Mouse (Mus musculus): ENCODE measurements at regions not wholly inside any gene's neighbourhood (a gene's known extent, or its start where the extent isn't known, plus 50 kb on each side); places are given as distances from the start of the nearest gene placed in this dataset.

DNA sequence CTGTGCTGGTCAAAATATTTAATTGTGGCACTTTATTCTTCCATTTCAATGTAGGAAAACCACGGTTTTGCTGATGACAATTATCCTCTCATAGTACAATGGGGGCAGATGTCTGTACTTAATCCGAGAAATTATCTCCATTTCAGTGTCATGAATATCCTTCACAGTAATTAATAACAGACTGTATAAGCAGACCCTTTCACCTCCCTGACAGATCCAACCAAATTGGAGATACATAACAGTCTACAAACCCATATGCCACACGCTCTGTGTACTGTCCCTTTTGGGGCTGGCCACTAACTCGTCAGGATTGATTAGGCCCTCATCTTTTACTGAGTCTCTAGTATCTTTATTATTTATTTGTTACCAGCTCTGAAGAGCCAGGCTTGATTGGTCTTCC lies 212.6 kb upstream of the Igfbp7 start:
- no peak for DNase-seq (ENCODE audit: low spot score)

GRCm38 (mm10) chr5:77610496-77610895 lies 202.7 kb upstream of the Igfbp7 start:
- DNase-seq (ENCODE audit: low spot score), result no peak

DNA sequence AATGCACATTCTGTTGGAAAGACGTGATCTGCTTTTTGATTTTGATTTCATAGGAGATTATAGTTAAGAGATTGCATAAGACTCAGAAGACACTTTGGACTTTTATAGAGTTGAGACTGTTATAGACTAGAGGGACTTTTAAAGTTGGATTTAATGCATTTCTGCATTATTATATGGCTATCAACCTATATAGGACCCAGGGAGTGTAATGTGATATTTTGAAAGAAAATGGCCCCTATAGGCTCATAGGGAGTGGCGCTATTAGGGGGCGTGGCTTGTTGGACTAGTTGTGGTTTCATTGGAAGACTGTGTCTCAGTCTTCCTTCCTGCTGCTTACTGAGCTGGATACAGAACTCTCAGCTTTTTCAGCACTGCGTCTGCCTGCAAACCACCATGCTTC lies 186.9 kb upstream of the Igfbp7 start:
- no peak for DNase-seq (ENCODE audit: low spot score)

DNA sequence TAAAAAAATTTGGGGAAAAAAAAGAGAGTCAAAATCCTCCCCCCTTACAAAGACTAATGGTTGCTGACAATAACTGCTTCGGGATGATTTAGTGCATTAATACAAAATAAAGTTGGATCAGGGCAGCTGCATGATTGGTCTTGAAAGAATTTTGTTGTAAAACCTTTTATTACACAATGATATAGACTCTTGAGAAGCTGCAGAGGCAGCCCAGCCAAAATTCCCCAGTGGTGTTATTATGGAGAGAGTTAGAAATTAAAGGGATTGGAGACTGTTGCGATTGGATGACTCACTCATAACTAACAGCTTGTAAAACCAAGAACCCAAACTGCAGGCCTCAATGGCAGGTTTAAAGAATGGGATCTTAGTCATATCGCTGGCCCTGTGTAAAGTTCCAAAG lies 181.4 kb upstream of the Igfbp7 start:
- no peak for DNase-seq (ENCODE audit: low spot score)

DNA sequence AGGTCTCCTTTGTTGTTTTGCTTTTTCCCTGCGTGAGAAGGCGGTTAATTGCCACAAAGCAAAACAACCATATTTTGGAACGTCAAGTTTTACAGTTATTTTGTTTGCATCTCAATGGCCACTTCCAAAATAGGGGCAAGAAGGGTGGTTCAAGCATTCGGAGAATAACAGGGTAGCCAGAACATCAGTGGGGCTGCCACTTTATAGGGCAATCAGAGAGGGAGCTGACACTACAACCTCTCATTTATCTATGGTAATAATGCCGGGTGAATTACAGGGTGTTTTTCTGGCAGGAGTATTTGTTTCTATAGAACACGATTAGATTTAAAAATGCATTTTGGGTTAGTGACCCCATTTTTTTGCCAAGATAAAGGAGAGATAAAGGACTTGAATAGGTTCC lies 173.9 kb upstream of the Igfbp7 start:
- no peak for DNase-seq (ENCODE audit: low spot score)

- no peak for DNase-seq (ENCODE audit: low spot score)
Observed at GRCm38 (mm10) chr5:77581106-77581638, 173.3 kb upstream of the Igfbp7 start.

DNA sequence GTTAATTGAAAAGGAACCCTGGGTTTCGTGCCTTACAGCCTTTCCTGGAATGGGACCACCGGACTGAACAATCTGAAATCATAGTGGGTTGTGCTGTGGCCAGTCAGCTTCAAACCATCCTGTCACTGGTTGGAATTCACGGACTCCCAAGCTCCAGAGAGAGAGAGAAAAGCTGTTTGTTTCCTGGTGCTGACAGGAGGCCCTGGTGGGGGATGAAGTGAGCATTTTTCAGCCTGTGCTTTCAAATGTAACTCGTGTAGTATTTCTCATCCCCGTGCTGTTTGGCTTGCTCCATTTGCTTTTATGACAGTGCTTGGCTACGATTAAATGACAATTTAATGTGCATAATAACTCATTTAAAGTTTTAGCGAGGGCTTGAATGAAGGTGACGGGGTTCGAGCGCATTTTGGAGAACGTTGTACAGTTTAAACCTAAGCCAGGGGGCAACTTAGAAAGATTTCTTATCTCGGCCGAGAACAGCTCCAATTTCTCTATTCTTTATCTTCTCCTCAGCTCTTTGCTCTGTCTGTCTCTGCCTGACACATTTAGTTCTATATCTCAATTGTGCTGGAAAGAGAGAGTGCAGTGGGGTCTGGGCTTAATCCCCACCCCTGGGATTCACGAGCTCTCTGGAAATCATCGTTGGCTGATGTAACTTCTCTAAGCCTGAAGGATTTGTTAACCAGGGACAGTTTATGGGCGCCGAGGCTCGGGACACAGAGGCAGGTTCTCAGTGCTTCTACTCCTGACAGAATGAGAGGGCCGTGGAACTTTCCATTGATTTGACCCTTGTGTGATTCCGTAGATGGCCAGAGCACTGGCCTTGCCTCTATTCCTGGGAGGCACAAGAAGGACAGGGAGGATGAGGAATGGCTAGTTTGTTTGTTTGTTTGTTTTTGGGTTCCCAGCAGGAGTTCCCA lies 172.2 kb upstream of the Igfbp7 start:
- no peak for DNase-seq (ENCODE audit: low spot score)

DNA sequence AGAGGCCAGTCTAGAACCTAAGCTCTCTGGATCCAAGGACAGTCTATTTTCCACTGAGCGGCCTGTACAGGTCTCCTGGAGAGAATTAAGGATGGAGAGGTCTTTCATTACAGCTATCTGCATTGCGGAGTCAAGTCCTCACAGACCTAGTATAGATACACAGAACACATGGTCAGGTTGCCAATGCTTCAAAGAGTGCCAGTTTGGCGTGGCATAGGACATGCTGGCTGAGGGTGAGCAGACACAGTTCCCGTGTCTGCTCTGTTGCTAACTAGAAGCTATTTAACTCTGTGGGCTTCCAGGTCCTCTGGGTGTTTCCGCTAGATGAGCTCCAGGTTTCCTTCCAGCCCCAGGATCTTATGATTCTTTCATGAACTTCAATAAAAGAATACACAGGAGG lies 169.0 kb upstream of the Igfbp7 start:
- no peak for DNase-seq (ENCODE audit: low spot score)

DNA sequence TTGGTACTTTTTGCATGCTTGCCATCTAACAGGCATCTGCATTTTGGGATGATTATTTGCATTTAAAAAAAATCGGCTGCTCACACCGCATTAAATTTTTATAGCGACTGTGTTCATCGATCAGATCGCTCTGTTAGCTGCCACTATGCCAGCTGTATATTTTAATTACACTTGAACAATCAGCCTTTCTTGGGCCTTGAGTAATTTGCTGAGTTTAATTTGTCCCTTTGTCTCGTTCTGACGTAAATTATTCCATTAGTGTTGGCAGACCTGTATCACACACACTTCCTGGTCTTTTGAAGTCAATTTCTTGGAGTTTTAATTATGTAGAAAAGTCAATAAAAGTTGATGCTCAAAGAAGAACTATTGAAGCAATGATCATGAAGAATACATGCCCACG lies 167.9 kb upstream of the Igfbp7 start:
- no peak for DNase-seq (ENCODE audit: low spot score)

DNA sequence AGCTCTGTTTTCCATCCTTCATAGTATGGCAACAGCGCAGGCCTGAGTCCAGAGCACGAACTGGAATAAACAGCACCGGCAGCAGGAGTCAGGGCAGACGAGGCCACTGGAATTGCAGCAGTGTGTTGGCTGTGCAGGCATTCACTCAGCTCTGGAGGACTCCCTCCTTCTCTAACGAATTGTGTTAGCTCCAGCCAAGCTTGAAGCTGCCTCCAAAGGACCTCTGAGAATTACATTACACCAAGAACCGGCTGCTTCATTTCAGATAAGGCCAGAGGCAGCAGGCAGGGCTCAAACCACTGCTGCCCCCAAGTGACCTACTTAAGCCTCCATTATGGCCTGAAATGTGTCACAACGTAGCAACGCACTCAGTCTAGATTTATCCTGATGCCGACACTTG lies 162.5 kb upstream of the Igfbp7 start:
- peak; percentile 8 for DNase-seq (ENCODE audit: low spot score)

DNA sequence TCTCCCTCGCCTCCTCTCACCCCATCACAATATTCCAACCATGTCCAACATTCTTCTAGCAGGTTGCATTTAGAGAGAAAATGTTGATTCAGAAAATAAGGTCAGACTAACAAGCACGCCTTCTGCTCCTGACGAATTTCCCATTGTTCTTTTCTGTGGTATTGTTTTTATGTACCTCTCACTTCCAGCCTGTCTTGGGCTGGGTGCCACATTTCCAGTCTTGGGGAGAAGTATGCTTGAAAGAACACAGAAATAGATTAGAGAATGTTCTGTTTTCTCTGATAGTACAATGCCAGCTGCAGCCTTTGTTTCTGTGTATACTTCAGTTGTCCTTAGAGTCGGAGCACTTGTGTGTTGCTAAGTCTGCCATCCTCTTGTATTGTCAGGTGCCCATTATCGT lies 160.3 kb upstream of the Igfbp7 start:
- peak; percentile 17 for DNase-seq (ENCODE audit: low spot score)

DNA sequence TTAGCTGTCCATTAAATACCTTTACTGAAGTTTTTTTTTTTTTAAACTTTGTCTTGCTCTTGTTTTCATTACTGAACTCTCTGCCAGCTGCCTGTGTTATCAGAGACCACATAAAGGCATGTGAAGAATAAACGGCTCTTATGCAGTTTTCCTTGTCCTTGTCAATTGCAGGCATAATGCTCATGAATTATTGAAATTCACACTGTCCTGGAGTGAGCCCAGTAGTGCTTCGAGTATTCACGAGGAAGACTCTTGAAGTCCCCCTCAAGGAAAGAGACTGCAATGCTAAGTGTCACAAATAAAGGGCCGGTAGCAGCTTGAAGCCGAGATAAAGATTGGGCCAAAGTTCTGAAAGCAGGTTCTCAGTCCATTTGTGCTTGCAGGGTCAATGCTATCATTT lies 144.7 kb upstream of the Igfbp7 start:
- DNase-seq (ENCODE audit: low spot score), result no peak

DNA sequence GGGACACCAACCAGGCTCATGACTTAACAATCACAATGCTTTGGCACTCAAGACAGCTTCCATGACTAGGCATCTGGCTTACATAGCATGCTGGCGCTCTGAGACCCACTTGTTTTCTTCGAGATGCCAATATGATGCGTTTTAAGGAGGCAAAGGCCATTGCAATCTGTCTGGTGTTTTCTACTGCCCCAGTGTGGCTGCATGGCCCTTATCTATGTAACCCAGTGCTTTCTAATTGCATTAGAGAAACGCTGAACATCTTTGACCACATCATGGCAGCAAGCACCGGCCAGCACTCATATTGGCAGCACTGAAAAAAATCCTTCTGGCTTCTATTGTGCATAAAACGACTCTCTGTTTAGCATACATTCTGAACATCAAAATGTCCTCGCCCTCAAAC lies 144.2 kb upstream of the Igfbp7 start:
- DNase-seq (ENCODE audit: low spot score), result no peak

- DNase-seq (ENCODE audit: low spot score), result peak; percentile 46
Observed at GRCm38 (mm10) chr5:77546001-77546620, 138.3 kb upstream of the Igfbp7 start.

DNA sequence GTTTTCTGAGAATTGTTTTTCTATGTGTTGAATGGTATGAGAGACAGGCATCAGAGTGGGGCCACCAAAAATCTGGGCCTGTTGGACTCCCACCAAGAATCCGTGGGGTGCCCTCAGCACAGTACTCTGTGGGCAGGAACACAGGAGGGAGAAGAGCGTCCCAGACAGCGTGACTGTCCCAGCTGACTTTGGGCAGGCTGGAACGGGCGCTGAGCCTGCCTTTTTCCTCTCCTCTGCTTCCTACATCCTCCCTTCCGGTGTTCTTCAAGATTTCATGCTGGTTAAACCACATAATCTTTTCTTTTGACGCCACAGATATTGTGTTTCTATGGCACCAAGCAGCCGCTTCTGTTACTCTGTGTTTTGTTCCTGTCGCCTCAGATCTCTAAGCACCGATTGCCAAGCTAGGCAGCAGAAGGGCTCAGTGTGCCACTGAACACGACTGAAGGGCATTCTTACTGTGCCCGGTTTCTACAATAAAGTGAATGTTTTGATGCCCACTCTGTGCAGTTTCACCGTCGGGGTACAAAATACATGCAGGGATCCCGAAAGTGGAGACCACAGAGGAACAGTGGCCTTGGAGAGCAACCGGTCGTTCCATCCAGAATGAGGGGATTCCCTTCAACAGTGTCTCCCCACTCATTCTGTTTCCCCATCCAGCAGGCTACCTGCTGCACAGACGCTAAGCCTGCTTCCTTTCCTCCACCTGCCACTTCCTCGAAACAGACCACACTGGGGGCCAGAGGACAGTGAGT lies 124.6 kb upstream of the Igfbp7 start:
- DNase-seq (ENCODE audit: low spot score), result no peak

DNA sequence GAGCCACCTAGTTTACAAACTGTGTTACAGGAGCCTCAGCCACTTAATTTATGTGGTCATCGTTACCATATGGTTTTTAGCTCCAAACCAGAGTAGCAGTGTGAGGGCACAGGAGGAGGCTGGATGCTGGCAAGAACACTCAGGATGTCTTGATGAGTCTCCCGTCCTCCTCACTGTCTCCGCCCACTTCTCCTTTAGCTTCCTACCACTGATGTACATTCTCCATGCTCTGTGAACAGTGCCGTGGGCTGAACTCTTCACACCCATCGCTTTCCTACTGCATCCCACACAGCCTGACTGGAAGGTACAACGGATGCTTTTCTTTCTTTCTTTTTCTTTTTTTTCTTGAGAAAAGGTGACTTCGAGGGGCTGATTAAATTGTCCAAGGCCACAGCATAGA lies 122.5 kb upstream of the Igfbp7 start:
- DNase-seq (ENCODE audit: low spot score), result no peak

- no peak for DNase-seq (ENCODE audit: low spot score)
Observed at GRCm38 (mm10) chr5:77517252-77517651, 109.4 kb upstream of the Igfbp7 start.

GRCm38 (mm10) chr5:77515448-77515847 lies 107.6 kb upstream of the Igfbp7 start:
- no peak for DNase-seq (ENCODE audit: low spot score)

- no peak for DNase-seq (ENCODE audit: low spot score)
Observed at GRCm38 (mm10) chr5:77502684-77503083, 94.8 kb upstream of the Igfbp7 start.

GRCm38 (mm10) chr5:77499949-77500460 lies 92.2 kb upstream of the Igfbp7 start:
- no peak for DNase-seq (ENCODE audit: low spot score)

DNA sequence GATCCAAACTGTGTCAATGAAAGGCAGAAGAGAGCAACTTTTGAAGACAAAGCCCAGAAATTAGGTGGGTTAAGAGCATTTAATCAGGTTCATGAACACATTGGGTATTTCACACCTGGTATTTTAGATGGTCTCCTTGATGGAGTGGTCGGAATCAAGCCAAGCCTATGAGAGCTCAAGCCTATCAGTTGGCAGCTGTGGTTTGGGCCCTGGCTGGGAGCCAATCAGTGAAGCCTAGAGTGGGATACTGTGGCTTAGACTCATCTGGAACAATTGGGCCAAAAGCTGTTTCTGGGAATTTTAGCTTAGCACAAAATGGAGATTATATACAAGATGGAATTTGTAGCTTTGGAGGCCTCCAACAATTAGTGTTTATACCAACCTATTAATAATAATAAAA lies 86.8 kb upstream of the Igfbp7 start:
- no peak for DNase-seq (ENCODE audit: low spot score)

DNA sequence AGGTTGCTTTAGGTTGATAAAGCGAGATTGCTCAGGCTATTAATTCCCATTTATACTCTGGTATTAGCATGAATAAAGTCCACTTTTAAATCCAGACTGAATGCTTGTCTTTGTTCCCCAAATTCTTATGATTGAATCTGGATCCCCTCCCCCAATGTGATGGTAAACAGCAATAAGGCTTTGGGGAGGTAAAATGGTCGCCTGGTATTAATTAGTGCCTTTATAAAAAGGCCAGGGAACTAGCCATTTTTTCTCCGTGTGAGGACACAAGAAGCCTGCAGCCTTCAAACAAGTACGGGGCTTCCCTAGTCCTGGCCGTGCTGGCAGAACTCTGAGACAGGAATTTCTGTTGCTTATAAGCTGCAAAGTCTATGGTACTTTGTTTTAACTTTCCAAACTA lies 81.1 kb upstream of the Igfbp7 start:
- no peak for DNase-seq (ENCODE audit: low spot score)

All from testis, postnatal 14 days (tissue).